Mouse (Mus musculus): ENCODE measurements around the gene Txndc2.

Txndc2 gene

GRCm38 (mm10) chr17:65641734-65642218 lies at the start of gene Txndc2:
Gene Txndc2, minus strand, starts transcription at chr17:65642168.
- DNase-seq (ENCODE audit: low read depth): no peak

GRCm38 (mm10) chr17:65683731-65684130 lies 41.8 kb upstream of the Txndc2 start:
- no peak for DNase-seq (ENCODE audit: low read depth)

- no peak for DNase-seq (ENCODE audit: low read depth)
These were observed 41.3 kb upstream of the Txndc2 start for GRCm38 (mm10) chr17:65683316-65683715.

GRCm38 (mm10) chr17:65682071-65682680 lies 40.2 kb upstream of the Txndc2 start:
- no peak for DNase-seq (ENCODE audit: low read depth)

GRCm38 (mm10) chr17:65681516-65681915 lies 39.5 kb upstream of the Txndc2 start:
- DNase-seq (ENCODE audit: low read depth): no peak

GRCm38 (mm10) chr17:65680801-65681412 lies 38.9 kb upstream of the Txndc2 start:
- DNase-seq (ENCODE audit: low read depth): no peak

- no peak for DNase-seq (ENCODE audit: low read depth)
These were observed 38.0 kb upstream of the Txndc2 start for GRCm38 (mm10) chr17:65679806-65680446.

GRCm38 (mm10) chr17:65677742-65678141 lies 35.8 kb upstream of the Txndc2 start:
- no peak for DNase-seq (ENCODE audit: low read depth)

GRCm38 (mm10) chr17:65676536-65676935 lies 34.6 kb upstream of the Txndc2 start:
- no peak for DNase-seq (ENCODE audit: low read depth)

- no peak for DNase-seq (ENCODE audit: low read depth)
These were observed 34.0 kb upstream of the Txndc2 start for GRCm38 (mm10) chr17:65675985-65676384.

GRCm38 (mm10) chr17:65674710-65675171 lies 32.8 kb upstream of the Txndc2 start:
- DNase-seq (ENCODE audit: low read depth): peak; percentile 4

GRCm38 (mm10) chr17:65672926-65673325 lies 31.0 kb upstream of the Txndc2 start:
- no peak for DNase-seq (ENCODE audit: low read depth)

- no peak for DNase-seq (ENCODE audit: low read depth)
These were observed 27.1 kb upstream of the Txndc2 start for GRCm38 (mm10) chr17:65669061-65669460.

- DNase-seq (ENCODE audit: low read depth): no peak
These were observed 25.8 kb upstream of the Txndc2 start for GRCm38 (mm10) chr17:65667792-65668191.

- DNase-seq (ENCODE audit: low read depth): no peak
These were observed 24.6 kb upstream of the Txndc2 start for GRCm38 (mm10) chr17:65666388-65667161.

- no peak for DNase-seq (ENCODE audit: low read depth)
These were observed 23.9 kb upstream of the Txndc2 start for GRCm38 (mm10) chr17:65665786-65666387.

- DNase-seq (ENCODE audit: low read depth): no peak
These were observed 21.5 kb upstream of the Txndc2 start for GRCm38 (mm10) chr17:65663329-65664078.

- DNase-seq (ENCODE audit: low read depth): no peak
These were observed 20.7 kb upstream of the Txndc2 start for GRCm38 (mm10) chr17:65662662-65663061.

GRCm38 (mm10) chr17:65658416-65658815 lies 16.4 kb upstream of the Txndc2 start:
- no peak for DNase-seq (ENCODE audit: low read depth)

- DNase-seq (ENCODE audit: low read depth): no peak
These were observed 16.0 kb upstream of the Txndc2 start for GRCm38 (mm10) chr17:65657958-65658357.

GRCm38 (mm10) chr17:65656731-65657130 lies 14.8 kb upstream of the Txndc2 start:
- DNase-seq (ENCODE audit: low read depth): no peak

Measured in naive thymus-derived CD4-positive, alpha-beta T cell, adult 2 months (primary cell).